Mouse (Mus musculus) bone marrow, adult 2 months (tissue): Measurements from ENCODE around the gene Tcam1. TPM values are rescaled to one million over a fixed set of nuclear protein-coding genes. Genes with fewer than 3 reads are reported as not detected.

Experiments
- H3K27ac ChIP-seq: fragments of 200-500 bp; 2 replicates; pipeline ENCODE4 v1.5.1; 2012; ENCODE audit warnings: low read depth, mild to moderate bottlenecking, control low read depth, inconsistent platforms, low read length; ENCODE audit not compliant: control insufficient read depth, poor library complexity, insufficient read depth
- H3K4me1 ChIP-seq: fragments of 200-500 bp; 2 replicates; pipeline ENCODE4 v1.6.1; 2011; ENCODE audit warnings: low read length; ENCODE audit not compliant: control insufficient read depth, insufficient read depth
- H3K4me3 ChIP-seq: fragments of 200-500 bp; replicated peaks from 2 replicates; pipeline ENCODE3; 2011; ENCODE audit warnings: mild to moderate bottlenecking, low read depth, low read length, control low read depth; ENCODE audit not compliant: control insufficient read depth
- CTCF ChIP-seq: fragments of 200-500 bp; IDR thresholded peaks from 2 replicates; pipeline ENCODE4 v1.5.1; 2011; ENCODE audit warnings: low read length, control low read depth; ENCODE audit not compliant: control insufficient read depth, insufficient read depth
- POLR2A ChIP-seq: fragments of 200-500 bp; IDR thresholded peaks from 2 replicates; pipeline ENCODE4 v1.6.1; 2011; ENCODE audit warnings: low read depth, mild to moderate bottlenecking, control low read depth, low read length, borderline replicate concordance; ENCODE audit not compliant: control insufficient read depth
- WGBS: fragments of 180-500 bp; shearing (Covaris S2); methylation state at CpG from one replicate; pipeline ENCODE4 v1.1.7; 2018; 5-methylcytosine and 5-hydroxymethylcytosine counted together
- polyA plus RNA-seq: library from polyadenylated mRNA; stranded (reverse); fragments of >200 nt; gene quantifications from 2 replicates; pipeline ENCODE4 v1.2.4, GENCODE M21; 2011; ENCODE audit warnings: low replicate concordance; ENCODE audit not compliant: missing spikeins, insufficient read depth, insufficient read length

The Tcam1 gene
- polyA plus RNA-seq, 1 experiment, result not detected

DNA sequence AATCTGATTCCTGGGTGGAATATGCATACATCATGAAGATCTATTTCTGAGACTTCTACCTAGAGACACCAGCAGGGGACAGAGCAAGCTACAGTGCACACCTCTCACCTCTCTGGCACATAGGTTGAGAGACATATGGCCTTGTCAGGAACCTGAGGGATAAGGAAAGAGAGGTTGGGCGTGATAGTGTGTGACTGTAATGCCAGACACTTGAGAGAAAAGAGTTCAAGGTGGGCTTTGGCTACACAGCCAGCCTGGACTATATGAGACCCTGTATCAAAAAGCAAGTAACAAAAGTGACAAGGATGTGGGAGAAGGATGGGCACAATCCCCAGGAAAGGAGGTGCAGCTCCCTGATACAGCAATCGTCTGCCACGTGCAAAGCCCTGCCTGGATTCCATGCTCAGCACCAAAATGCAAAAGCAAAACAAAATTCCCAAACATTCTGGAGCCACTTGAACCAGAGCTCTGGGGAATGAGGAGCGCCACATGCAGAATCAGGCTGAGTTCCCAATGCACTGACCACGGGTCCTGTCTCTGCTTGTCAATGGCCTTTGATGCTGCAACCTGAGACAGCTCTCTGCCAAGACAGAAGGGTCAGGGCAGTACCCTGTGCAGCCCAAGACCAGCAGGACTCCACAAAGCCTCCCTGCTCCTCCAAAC lies 5.2 kb upstream of the Tcam1 start:
- H3K4me3 ChIP-seq, result peak overlapping the region; percentile 93
- H3K4me1 ChIP-seq, result peaks cover 10% of the 10 kb centered on the region; the same call in 1 of the 2 replicates
- no peak overlapping the region for H3K27ac ChIP-seq
- WGBS, result 23% methylated on average over 5 of the region's 5 CpGs
- TF ChIP-seq CTCF (no peak), POLR2A (no peak)

DNA sequence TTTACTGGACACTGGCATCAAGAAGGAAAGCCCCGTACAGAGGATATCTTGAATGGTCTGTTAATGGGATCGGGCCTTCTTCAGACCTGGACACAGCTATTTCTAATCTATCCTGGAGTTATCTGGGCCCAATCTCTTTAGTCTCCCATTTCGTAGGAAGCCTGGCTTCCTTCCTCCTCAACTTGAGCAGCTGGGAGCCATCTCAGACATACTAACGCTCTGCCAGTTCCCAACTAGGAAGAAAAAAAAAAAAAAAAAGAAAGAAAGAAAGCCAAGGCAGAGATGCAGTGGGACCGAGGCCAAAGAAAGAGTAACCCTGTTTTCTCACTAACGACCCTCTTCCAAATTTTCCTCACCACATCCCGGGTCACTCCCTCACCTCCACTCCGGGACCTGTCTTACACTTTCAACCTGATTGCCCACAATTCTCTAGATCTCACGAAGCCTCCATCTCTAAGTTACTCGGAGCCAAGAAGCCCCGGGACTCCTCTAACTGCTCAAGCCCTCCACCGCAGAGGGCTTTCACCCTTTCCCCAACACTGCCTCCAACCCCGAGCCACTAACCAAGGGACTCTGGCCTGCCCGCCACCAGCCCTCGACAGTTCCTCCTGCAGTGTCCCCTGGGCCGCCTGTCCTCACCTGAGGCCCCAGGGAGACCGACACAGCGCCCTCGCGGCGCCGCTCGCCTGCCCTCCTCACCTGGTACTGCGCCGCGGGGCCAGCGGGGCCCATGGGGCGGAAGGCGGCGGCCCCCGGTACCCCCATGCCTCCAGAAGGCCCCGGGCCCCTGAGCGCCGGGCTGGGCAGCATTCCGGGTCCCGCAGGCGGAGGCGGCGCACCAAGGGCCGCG lies 4.5 kb upstream of the Tcam1 start:
- under 1% methylated on average over 41 of the region's 41 CpGs for WGBS
- H3K4me1 ChIP-seq, result peaks cover 12% of the 10 kb centered on the region
- peak overlapping the region; percentile 96 for H3K27ac ChIP-seq
- peak overlapping the region; percentile 93 for H3K4me3 ChIP-seq
- no peak for TF ChIP-seq CTCF
- TF ChIP-seq POLR2A, result no peak

DNA sequence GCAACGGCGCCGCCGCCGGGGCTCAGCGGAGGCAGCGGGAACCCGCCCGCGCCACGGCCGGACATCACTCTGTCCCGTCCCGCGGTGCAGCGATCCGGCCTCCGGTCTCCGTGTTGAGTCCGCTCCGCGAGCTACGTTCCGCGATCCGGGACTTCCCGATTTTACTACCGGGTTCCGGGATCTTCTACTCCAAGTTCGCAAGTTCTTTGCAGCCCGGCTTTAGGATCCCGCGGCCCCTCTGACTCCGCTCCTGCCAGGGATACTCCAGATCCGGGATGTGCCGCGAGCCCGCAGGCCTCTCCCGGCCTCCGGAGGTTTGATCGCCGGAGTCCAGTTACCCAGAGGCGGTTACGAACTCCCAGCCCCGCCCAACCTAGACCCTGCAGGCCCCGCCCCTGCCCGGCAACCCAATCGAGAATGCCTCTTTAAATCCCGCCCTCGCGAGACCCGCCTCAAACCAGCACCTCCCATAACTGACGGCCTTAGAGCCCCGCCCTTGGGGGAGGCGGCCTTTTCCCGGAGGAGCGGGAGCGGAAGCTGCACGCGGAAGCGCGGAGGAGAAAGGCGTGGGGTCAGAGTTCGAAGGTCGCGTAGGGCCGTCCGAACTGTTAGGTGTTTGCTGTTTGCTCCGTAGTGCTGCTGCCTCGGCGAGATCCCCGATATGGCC lies 3.7 kb upstream of the Tcam1 start, which contains the start of gene Smarcd2:
Gene Smarcd2, minus strand, starts transcription at position 329 of the 667 bp plus-strand sequence.
- Histone ChIP-seq H3K4me1 (peaks cover 12% of the 10 kb centered on the region), H3K27ac (peak within 1 kb of the TSS; percentile 96), H3K4me3 (peak within 1 kb of the TSS; percentile 93)
- WGBS, result under 1% methylated on average over 72 of the region's 72 CpGs
- TF ChIP-seq CTCF (no peak), POLR2A (peak; percentile 71)

- peak overlapping the region; percentile 66 for H3K4me3 ChIP-seq
- WGBS, result 13% methylated on average over 16 of the region's 16 CpGs
- peaks cover 12% of the 10 kb centered on the region for H3K4me1 ChIP-seq
- peak overlapping the region; percentile 62 for H3K27ac ChIP-seq
- TF ChIP-seq CTCF, result no peak
- no peak for TF ChIP-seq POLR2A
Measured at GRCm38 (mm10) chr11:106273311-106273684, 3.2 kb upstream of the Tcam1 start.

DNA sequence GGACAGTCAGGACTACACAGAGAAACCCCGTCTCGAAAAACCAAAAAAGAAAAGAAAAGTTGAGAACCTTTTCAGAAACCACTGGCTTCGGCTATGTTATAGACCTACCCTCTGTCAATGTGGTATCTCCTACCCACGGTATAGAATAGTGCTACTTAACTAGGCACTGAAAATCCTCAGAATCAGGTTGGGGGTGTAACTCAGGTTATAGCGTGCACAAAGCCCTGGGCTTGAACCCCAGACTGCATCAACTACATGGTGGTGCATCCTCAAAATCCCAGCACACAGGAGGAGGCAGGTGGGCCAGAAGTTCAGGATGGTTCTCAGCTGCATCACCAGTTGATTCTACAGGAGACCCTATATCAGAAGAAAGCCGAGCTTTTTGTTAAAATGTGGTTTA lies 2.7 kb upstream of the Tcam1 start:
- Histone ChIP-seq H3K4me3 (no peak overlapping the region), H3K27ac (no peak overlapping the region), H3K4me1 (peaks cover 12% of the 10 kb centered on the region)
- 88% methylated on average over 6 of the region's 6 CpGs for WGBS
- TF ChIP-seq POLR2A (no peak), CTCF (no peak)

DNA sequence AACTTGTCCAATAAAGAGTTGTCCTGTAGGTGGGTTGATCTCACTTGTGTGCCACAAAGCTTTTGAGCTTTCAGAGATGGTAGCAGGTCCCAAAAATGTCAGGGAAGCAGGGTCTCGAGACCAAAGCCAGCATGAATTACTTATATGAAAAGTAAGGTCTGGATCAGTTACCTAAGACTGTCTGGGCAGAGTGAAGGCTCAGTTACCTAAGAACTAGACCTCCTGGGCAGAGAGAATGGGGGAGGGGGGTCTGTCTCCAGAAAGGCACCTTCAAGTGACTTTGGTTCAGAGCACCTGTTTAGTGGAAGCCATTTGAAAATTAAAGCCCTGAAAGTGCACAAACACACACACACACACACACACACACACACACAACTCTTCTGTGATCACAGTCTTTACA lies 2.1 kb upstream of the Tcam1 start:
- WGBS, result 77% methylated on average over 1 of the region's 1 CpGs
- TF ChIP-seq CTCF, result no peak
- no peak for TF ChIP-seq POLR2A
- no peak overlapping the region for H3K27ac ChIP-seq

DNA sequence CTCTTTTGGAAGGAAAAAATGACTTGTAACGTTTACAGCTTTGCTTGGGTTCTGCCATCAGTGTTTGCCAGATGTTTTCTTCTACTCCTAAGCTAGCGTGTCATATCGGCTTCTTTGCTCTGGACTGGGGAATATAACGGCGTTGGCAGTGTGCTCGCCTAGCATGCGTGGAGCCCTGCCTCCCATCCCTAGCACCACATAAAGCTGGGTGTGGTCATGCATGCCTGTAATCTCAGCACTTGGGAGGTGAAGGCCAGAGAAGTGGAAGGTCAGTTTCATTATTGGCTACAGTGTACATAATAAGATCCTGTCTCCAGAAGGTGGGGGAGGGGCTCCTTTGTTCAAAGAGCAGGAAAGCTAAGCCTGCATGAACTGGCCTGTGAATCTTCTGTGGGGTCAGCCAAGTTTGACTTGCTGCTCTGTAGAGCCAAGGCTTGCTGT lies 1.5 kb upstream of the Tcam1 start:
- Histone ChIP-seq H3K4me1 (peaks cover 10% of the 10 kb centered on the region), H3K4me3 (no peak overlapping the region), H3K27ac (no peak overlapping the region)
- TF ChIP-seq CTCF, result no peak
- TF ChIP-seq POLR2A, result no peak
- 89% methylated on average over 7 of the region's 7 CpGs for WGBS

More for the DNA sequence above, 2.1 kb upstream of the Tcam1 start:
- H3K4me3 ChIP-seq, result no peak overlapping the region
- peaks cover 10% of the 10 kb centered on the region for H3K4me1 ChIP-seq

DNA sequence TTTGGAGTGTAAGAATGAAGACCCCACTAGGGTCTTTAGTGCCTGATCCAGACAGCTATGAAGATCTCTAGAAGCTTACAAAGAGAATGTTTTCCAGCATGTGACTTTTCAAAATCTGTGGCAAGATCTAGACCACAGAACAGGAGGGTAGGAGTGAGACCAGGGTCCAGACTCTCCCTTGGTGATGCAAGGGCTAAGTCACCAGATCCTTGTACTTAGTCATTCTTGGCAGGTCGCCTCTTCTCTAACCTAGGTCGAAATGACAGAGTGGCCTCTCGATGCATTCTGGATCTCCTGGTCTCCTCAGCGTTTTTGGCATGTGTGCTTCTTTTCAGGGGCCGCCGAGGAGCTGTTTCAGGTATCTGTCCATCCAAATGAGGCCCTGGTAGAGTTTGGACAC lies 6.0 kb downstream of the Tcam1 start:
- no peak overlapping the region for H3K27ac ChIP-seq
- WGBS, result 77% methylated on average over 6 of the region's 6 CpGs
- H3K4me3 ChIP-seq, result no peak overlapping the region
- TF ChIP-seq CTCF (no peak), POLR2A (no peak)
- no peaks in the 10 kb centered on the region; the same call in 1 of the 2 replicates for H3K4me1 ChIP-seq
